Mouse (Mus musculus): ENCODE data around the gene Dyrk1b.
"Not testable (repeated sequence)": the region's sequence is repeated elsewhere in the genome, so short reads cannot be mapped to it uniquely, and the experiment has no call there.

The Dyrk1b gene

DNA sequence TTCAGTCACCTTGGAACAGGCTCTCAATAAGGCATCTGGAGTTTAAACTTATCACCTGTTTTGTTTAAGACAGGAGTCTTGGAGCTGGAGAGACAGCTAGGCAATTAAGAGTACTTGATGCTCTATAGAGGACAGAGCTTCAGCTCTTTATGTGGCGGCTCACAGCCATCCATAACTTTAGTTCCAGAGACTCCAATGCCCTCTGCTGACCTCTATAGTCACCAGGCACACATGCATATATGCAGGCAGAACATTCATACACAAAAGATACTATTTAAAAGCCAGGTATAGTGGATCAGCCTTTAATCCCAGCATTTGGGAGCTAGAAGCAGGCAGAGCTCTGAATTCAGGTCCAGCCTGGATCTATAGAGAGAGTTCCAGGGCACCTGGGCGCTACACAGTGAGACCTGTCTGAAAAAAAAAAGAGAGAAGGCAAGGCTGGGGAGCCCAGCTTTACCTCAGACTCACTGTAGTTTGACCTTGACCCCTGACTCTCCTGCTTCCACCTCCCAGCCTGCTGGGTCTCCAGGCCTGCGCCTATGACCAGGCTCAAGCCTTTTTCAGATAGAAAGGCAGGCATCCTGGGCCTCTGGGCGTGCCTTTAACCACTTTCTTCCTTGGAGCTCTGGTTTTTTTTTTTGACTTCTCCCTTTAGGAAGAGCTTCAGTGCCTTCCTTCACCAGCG, 16.3 kb downstream of the Dyrk1b start:
- no peak for DNase-seq (ENCODE audit: low spot score in 2 of 2)

GRCm38 (mm10) chr7:28196528-28196927, 17.3 kb downstream of the Dyrk1b start:
- DNase-seq (ENCODE audit: low spot score in 2 of 2), result no peak

DNA sequence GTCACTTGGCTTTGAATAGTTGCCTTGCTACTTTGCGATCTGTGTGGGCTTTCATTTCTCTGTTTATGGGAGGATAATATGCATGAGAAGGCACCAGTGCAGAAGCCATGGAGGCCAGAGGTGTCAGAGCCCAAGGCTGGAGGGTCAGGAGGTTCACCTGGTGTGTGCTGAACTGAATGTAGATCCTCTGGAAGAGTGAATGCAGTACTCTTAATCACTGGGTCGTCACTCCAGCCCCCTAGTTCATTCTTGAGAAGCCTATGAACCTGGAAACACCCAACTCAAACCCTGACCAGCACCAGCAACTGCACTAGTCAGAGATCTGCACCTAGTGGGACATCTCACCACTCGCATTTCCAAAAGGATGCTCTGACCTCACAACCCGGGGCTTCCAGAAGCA, 19.8 kb downstream of the Dyrk1b start:
- no peak for DNase-seq (ENCODE audit: low spot score in 2 of 2)

- DNase-seq (ENCODE audit: low spot score in 2 of 2), result peak in 1 of 2 experiments; percentile 55
Measured at GRCm38 (mm10) chr7:28203207-28204108, 24.2 kb downstream of the Dyrk1b start.

DNA sequence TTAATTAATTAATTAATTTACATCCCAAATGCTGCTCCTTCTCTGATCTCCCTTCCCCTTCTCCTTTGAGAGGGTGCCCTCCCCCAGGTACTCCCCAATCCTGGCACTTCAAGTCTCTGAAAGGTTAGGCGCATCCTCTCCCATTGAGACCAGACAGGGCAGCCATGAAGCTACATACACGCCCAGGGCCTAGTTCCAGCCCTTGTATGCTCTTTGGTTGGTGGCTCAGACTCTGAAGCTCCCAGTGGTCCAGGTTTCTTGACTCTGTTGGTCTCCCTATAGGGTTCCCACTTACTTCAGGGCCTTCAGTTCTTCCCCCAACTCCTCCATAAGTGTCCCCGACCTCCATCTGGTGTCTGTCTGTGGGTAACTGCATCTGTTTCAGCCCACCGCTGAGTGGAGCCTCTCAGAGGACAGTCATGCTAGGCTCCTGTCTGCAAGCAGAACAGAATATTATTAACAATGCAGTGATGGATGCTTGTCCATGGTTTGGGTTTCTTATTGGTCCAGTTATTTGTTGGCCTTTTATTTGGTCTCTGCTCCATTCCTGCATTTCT, 26.9 kb downstream of the Dyrk1b start:
- peak in 1 of 2 experiments; percentile 63 for DNase-seq (ENCODE audit: low spot score in 2 of 2)

DNA sequence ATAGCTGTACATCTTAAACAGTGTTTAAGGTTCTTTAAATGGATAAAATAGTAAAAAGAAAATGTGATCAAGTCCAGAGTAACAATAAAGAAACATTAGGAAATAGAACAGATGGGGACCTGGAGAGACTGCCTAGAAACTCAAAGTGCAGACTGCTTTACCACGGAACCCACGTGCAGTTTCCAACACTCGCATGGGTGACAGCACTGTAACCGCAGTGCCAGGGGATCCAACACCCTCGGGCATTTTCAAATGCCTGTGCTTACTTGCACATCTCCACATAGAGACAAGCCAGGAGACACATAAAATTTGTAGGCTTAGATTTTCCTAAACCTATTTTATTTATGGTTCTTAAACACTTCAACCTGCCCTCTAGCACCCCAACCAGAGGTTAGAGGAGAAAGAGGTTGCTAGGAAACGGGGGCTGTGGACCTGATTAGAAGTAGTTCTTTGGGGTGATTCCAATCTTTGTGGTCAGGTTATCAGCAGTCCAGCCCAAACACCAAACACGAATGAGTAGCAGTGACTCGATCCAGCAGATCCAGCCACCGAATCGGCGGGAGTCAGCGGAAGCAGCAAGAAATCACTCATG, 29.2 kb downstream of the Dyrk1b start:
- DNase-seq (ENCODE audit: low spot score in 2 of 2), result no peak

DNA sequence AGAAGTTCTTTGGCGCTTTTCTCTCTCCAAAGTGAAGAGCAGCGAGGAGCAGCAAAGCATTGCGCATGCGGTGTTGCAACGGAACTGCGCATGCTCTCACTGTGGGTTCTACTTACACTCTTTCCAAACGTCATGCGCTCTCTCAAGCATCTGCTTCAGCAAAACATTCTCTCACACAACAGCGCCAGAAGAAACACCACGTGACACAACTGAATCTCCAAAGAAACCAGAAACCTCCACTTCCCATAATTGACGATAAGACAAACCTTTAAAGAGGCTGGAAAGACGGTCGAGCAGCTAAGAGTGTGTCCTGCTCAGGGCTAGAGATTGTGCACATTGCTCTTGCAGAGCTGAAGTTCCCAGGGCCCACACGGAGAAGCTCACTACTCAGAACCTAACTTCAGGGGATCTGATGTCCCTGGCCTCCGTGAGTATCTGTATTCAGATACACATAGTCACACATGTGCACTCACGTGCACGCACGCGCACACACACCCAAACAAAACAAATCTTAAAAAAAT, 29.8 kb downstream of the Dyrk1b start:
- DNase-seq (ENCODE audit: low spot score in 2 of 2), result peak; percentile 41 to 63

- no peak for DNase-seq (ENCODE audit: low spot score in 2 of 2)
Measured at GRCm38 (mm10) chr7:28210731-28211130, 31.5 kb downstream of the Dyrk1b start.

DNA sequence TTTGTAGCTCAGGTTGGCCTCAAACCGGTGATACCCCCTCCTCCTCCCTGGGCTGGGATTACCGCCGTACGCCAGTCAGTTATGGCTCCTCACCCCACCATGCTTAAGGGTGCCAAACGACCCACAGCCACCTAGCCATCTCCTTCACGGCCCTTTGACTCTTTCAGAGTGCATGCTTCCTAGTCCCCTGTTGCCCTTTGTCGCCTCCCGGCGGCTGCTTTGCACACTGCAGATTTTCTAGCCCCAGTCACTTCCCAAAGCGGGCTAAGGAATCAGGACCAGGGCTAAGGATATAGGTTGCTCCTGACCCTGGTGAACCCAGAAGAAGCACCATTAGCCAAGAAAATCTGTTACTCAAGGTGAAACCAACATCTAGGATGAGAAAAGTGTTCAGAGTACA, 34.9 kb downstream of the Dyrk1b start:
- DNase-seq (ENCODE audit: low spot score in 2 of 2), result peak; percentile 51 to 82

DNA sequence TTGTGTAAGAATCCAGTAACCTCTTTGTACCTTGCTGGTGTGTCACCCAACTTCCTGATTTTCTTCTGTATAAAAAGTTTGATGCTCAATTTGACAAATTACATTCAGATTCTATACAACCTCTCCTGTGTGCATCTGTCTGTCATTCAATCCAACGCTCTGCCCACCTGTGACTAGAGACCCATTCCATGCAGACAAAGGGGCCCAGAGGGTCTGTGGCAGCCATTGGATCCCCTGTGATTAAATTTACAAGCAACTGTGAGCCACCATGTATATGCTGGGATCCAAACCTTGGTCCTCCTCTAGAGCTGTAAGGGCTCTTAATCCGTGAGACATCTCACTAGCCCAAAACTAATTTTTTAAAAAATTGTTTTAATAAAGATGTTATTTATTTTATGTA, 36.7 kb downstream of the Dyrk1b start:
- DNase-seq (ENCODE audit: low spot score in 2 of 2), result not testable (repeated sequence)

GRCm38 (mm10) chr7:28217811-28218210, 38.5 kb downstream of the Dyrk1b start:
- not testable (repeated sequence) for DNase-seq (ENCODE audit: low spot score in 2 of 2)

DNA sequence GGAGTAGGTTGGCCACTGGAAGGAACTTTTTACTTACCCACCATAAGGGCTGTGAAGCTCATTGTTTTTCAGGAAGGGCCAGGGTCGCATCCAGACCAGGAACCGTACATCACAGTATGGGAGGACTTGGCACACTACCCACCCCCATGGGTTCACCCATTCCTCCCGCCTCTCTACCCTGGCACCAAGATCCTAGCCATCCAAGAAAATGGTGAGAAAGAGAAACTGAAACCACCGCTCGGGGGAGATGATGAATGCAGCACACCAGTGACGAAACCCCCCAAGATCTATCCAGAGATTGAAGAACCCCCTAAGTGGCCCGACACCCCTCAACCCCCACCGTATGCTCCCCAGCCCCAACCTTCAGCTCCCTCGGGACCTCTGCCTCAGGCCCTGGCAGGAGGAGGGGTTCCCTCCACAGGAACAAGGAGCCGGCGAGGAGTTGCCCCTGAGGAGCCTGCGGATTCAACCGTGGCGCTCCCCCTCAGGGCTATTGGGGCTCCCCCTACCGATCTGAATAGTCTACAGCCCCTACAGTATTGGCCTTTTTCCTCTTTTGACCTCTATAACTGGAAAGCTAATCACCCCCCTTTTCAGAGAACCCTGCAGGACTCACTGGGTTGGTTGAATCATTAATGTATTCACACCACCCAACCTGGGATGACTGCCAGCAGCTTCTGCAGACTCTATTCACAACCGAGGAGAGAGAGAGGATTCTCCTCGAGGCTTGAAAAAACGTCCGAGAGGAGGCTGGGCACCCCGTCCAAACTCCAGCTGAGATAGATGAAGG, 39.9 kb downstream of the Dyrk1b start:
- DNase-seq (ENCODE audit: low spot score in 2 of 2), result not testable (repeated sequence)

DNA sequence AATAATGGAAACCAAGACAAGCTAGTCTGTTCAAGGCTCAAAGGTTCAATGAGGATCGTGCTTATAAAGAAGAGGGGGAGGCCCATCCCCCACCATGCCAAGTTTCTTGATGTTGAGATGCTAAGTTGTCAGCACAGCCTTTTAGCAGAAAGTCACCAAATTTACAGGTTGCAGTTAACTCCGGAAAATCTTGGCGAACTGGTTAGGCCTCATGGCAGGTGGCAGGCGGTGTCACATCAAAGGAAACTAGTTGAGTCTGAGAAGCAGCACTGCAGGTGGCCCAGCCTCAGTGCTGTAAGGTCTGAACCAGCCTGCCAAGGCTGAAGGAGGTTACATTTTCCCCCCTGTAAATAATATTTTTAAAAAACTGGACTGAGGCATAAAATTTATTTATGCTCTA, 47.6 kb downstream of the Dyrk1b start:
- DNase-seq (ENCODE audit: low spot score in 2 of 2), result not testable (repeated sequence)

DNA sequence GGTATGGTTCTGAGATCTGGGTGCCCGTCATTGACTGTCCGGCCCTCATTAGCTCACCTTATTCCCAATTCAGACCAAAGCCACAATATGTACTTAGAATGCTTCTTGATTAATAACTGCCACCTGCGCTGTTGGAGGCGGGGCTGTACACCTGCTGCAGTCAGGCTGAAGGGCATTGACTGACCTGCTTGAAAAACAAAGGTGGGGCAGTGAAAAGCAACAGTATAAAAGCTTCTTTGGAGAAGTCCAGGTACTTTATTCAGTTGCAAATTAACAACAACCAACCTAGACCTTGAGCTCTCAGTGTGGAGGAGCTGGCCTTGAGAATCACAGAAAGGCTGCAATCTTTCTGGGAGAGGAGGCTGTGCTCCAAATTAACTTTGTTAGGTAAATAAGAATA, 48.2 kb downstream of the Dyrk1b start:
- not testable (repeated sequence) for DNase-seq (ENCODE audit: low spot score in 2 of 2)

All from spleen, postnatal 4 days (tissue).